Mouse (Mus musculus): ENCODE data around the gene Pam.

DNA sequence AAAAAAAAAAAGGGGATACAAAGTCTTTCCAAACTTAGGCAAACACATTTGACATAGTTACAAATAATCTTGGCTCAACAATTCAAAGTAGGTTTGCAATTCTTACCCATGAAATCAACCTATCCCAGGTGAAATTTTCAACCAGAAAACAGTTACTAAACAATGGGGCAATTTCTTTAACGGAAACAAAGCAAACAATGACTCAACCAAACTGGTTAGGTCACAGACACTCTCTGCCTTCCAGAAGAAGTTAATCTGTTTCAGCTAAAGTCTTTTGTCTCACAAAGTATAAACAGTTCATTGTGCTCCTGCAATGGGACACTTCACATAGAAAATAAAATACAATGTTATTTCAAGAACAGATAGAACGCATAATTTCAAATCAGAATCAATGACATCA lies 223.4 kb downstream of the Pam start:
- TF ChIP-seq CTCF (IDR thresholded peaks at IDR 0.05; ENCODE audit: low read depth, low read length) (no peak), POLR2A (IDR thresholded peaks at IDR 0.05; ENCODE audit: extremely low read depth, insufficient read depth, low read length) (no peak)
